Mouse (Mus musculus) neural tube, embryonic 10.5 days (tissue): ENCODE results near the gene Nipal3.

Experiments
- DNase-seq: peaks from one replicate; pipeline ENCODE4 v3.0.0-alpha.2; 2017; ENCODE audit warnings: low spot score; ENCODE audit errors: extremely low spot score

Gene Nipal3

GRCm38 (mm10) chr4:135436291-135436690 lies 58.5 kb downstream of the Nipal3 start:
- no peak for DNase-seq

GRCm38 (mm10) chr4:135434395-135434789 lies 60.4 kb downstream of the Nipal3 start:
- DNase-seq: no peak

- DNase-seq: peak; percentile 85
These were observed 61.1 kb downstream of the Nipal3 start, which contains the start of gene Rcan3 for GRCm38 (mm10) chr4:135433443-135434394. Rcan3 (minus strand) TSS chr4:135433853.

GRCm38 (mm10) chr4:135433086-135433442 lies 61.8 kb downstream of the Nipal3 start:
- no peak for DNase-seq

- no peak for DNase-seq
These were observed 64.7 kb downstream of the Nipal3 start for GRCm38 (mm10) chr4:135429990-135430760.

- DNase-seq: no peak
These were observed 65.5 kb downstream of the Nipal3 start for GRCm38 (mm10) chr4:135429383-135429782.

- DNase-seq: no peak
These were observed 68.3 kb downstream of the Nipal3 start for GRCm38 (mm10) chr4:135426587-135426986.

GRCm38 (mm10) chr4:135425625-135426024 lies 69.2 kb downstream of the Nipal3 start:
- DNase-seq: no peak

- DNase-seq: no peak
These were observed 73.9 kb downstream of the Nipal3 start for GRCm38 (mm10) chr4:135420961-135421360.

- DNase-seq: no peak
These were observed 74.4 kb downstream of the Nipal3 start for GRCm38 (mm10) chr4:135420416-135420815.

- DNase-seq: no peak
These were observed 74.8 kb downstream of the Nipal3 start for GRCm38 (mm10) chr4:135419996-135420395.

GRCm38 (mm10) chr4:135416367-135416766 lies 78.5 kb downstream of the Nipal3 start:
- DNase-seq: no peak

GRCm38 (mm10) chr4:135413491-135413890 lies 81.3 kb downstream of the Nipal3 start:
- DNase-seq: no peak

- DNase-seq: peak; percentile 46
These were observed 83.2 kb downstream of the Nipal3 start for GRCm38 (mm10) chr4:135411633-135412032.

GRCm38 (mm10) chr4:135406180-135406579 lies 88.7 kb downstream of the Nipal3 start:
- DNase-seq: no peak

GRCm38 (mm10) chr4:135404916-135405315 lies 89.9 kb downstream of the Nipal3 start:
- no peak for DNase-seq

GRCm38 (mm10) chr4:135404048-135404447 lies 90.8 kb downstream of the Nipal3 start:
- DNase-seq: no peak

GRCm38 (mm10) chr4:135401881-135402280 lies 93.0 kb downstream of the Nipal3 start:
- DNase-seq: no peak

- peak; percentile 29 for DNase-seq
These were observed 96.8 kb downstream of the Nipal3 start, which contains the start of gene Ncmap for GRCm38 (mm10) chr4:135397991-135398390. Ncmap (minus strand) TSS chr4:135398227.

GRCm38 (mm10) chr4:135397551-135397950 lies 97.3 kb downstream of the Nipal3 start:
- peak; percentile 23 for DNase-seq

- DNase-seq: no peak
These were observed 98.5 kb downstream of the Nipal3 start for GRCm38 (mm10) chr4:135396303-135396702.
